Mouse (Mus musculus) layer of hippocampus, adult 8-10 months (tissue): ENCODE results near the gene Prrg3. TPM values are rescaled to one million over a fixed set of nuclear protein-coding genes. Genes with fewer than 3 reads are reported as not detected.

Experiments used
- total RNA-seq, 4 experiments: library from RNA; stranded (reverse); gene quantifications; 2 replicates each; pipeline ENCODE4 v1.2.4; 2022

Prrg3 gene
- total RNA-seq, 4 experiments from 2014 or later, result 15.8 to 24.7 (median 19.0) TPM

Other genes starting within 250 kb of the Prrg3 start
- 10 to 100 TPM; 35.1 to 40.5 (median 37.9) TPM for gene Vma21, start 146.7 kb upstream of the Prrg3 start, total RNA-seq
- under 1 TPM; 0.39 to 0.85 (median 0.63) TPM for gene Gm1141, start 41.6 kb upstream of the Prrg3 start, total RNA-seq
- under 1 TPM in 1 of 4 experiments, not detected in 3; 0.41 TPM for gene Fate1, start 10.4 kb downstream of the Prrg3 start, total RNA-seq
- gene Cnga2, start 29.2 kb downstream of the Prrg3 start, total RNA-seq, result under 1 TPM in 2 of 4 experiments, not detected in 2; 0.11 to 0.57 TPM